Mouse (Mus musculus): ENCODE measurements around the gene Igsf9. TPM values are rescaled to one million over a fixed set of nuclear protein-coding genes. Genes with fewer than 3 reads are reported as not detected.
A peak's percentile ranks its signal among the peaks of the same experiment; 100 is the strongest.

Gene Igsf9
- total RNA-seq, 2 experiments from 2014 or later = 10.9 to 15.2 TPM

GRCm38 (mm10) chr1:172509983-172510382, 28.4 kb downstream of the Igsf9 start:
- no peak for DNase-seq (ENCODE audit: low spot score in 2 of 2)
- intact Hi-C loops (cut with DNase I) = no loop called here

- intact Hi-C loops (cut with DNase I) = no loop called here
- DNase-seq (ENCODE audit: low spot score in 2 of 2) = no peak
These were observed 28.9 kb downstream of the Igsf9 start for GRCm38 (mm10) chr1:172510421-172510972.

GRCm38 (mm10) chr1:172512962-172513361, 31.4 kb downstream of the Igsf9 start:
- intact Hi-C loops (cut with DNase I) = no loop called here
- DNase-seq (ENCODE audit: low spot score in 2 of 2) = peak in 1 of 2 experiments; percentile 39

- intact Hi-C loops (cut with DNase I) = no loop called here
- no peak for DNase-seq (ENCODE audit: low spot score in 2 of 2)
These were observed 32.1 kb downstream of the Igsf9 start for GRCm38 (mm10) chr1:172513525-172514212.

GRCm38 (mm10) chr1:172514213-172514529, 32.6 kb downstream of the Igsf9 start:
- DNase-seq (ENCODE audit: low spot score in 2 of 2) = no peak
- intact Hi-C loops (cut with DNase I) = no loop called here

- intact Hi-C loops (cut with DNase I) = no loop called here
- DNase-seq (ENCODE audit: low spot score in 2 of 2) = no peak
These were observed 33.1 kb downstream of the Igsf9 start for GRCm38 (mm10) chr1:172514551-172515268.

GRCm38 (mm10) chr1:172515396-172515795, 33.8 kb downstream of the Igsf9 start:
- DNase-seq (ENCODE audit: low spot score in 2 of 2) = no peak

GRCm38 (mm10) chr1:172518013-172518412, 36.4 kb downstream of the Igsf9 start:
- no peak for DNase-seq (ENCODE audit: low spot score in 2 of 2)
- intact Hi-C loops (cut with DNase I) = no loop called here

More at GRCm38 (mm10) chr1:172515396-172515795, 33.8 kb downstream of the Igsf9 start:
- intact Hi-C loops (cut with DNase I) = no loop called here

- intact Hi-C loops (cut with DNase I) = loop anchor here (10.0 kb wide), 1 partner anchor 875 kb away; no protein-coding TSS in a partner anchor
- no peak for DNase-seq (ENCODE audit: low spot score in 2 of 2)
These were observed 38.1 kb downstream of the Igsf9 start for GRCm38 (mm10) chr1:172519644-172520043.

- intact Hi-C loops (cut with DNase I) = loop anchor here (10.0 kb wide), 1 partner anchor 874 kb away; no protein-coding TSS in a partner anchor
These were observed 39.2 kb downstream of the Igsf9 start, which contains the start of gene Cfap45 for GRCm38 (mm10) chr1:172520576-172521440. Gene Cfap45 (plus strand): TSS chr1:172520801.

GRCm38 (mm10) chr1:172522524-172522923, 40.9 kb downstream of the Igsf9 start:
- no peak for DNase-seq (ENCODE audit: low spot score in 2 of 2)
- intact Hi-C loops (cut with DNase I) = loop anchor here (10.0 kb wide), 1 partner anchor 872 kb away; no protein-coding TSS in a partner anchor

More at GRCm38 (mm10) chr1:172520576-172521440, 39.2 kb downstream of the Igsf9 start, which contains the start of gene Cfap45:
- DNase-seq (ENCODE audit: low spot score in 2 of 2) = peak; percentile 81 to 88

GRCm38 (mm10) chr1:172523699-172524101, 42.1 kb downstream of the Igsf9 start:
- peak in 1 of 2 experiments; percentile 70 for DNase-seq (ENCODE audit: low spot score in 2 of 2)
- intact Hi-C loops (cut with DNase I) = loop anchor here (10.0 kb wide), 1 partner anchor 871 kb away; no protein-coding TSS in a partner anchor

- peak; percentile 19 to 33 for DNase-seq (ENCODE audit: low spot score in 2 of 2)
- intact Hi-C loops (cut with DNase I) = loop anchor here (5.0 to 10.0 kb wide), 2 partner anchors 87 to 870 kb away; no protein-coding TSS in a partner anchor
These were observed 43.6 kb downstream of the Igsf9 start for GRCm38 (mm10) chr1:172525027-172525764.

GRCm38 (mm10) chr1:172525971-172526370, 44.4 kb downstream of the Igsf9 start:
- no peak for DNase-seq (ENCODE audit: low spot score in 2 of 2)
- intact Hi-C loops (cut with DNase I) = loop anchor here (5.0 to 10.0 kb wide), 2 partner anchors 86 to 869 kb away; no protein-coding TSS in a partner anchor

GRCm38 (mm10) chr1:172526380-172527081, 44.9 kb downstream of the Igsf9 start:
- DNase-seq (ENCODE audit: low spot score in 2 of 2) = no peak
- intact Hi-C loops (cut with DNase I) = loop anchor here (5.0 to 10.0 kb wide), 2 partner anchors 86 to 868 kb away; no protein-coding TSS in a partner anchor

GRCm38 (mm10) chr1:172527431-172527830, 45.8 kb downstream of the Igsf9 start:
- intact Hi-C loops (cut with DNase I) = loop anchor here (5.0 to 10.0 kb wide), 2 partner anchors 85 to 867 kb away; no protein-coding TSS in a partner anchor
- no peak for DNase-seq (ENCODE audit: low spot score in 2 of 2)

- intact Hi-C loops (cut with DNase I) = loop anchor here (1.0 to 10.0 kb wide), 4 partner anchors 34 to 866 kb away; no protein-coding TSS in a partner anchor
These were observed 47.1 kb downstream of the Igsf9 start for GRCm38 (mm10) chr1:172528701-172529100.

More at GRCm38 (mm10) chr1:172528701-172529100, 47.1 kb downstream of the Igsf9 start:
- DNase-seq (ENCODE audit: low spot score in 2 of 2) = peak; percentile 83 to 89

Measured in left cerebral cortex, postnatal 14 days (tissue).